Mouse (Mus musculus) 3T3-L1 (cell line): ENCODE measurements around the gene Plpp6.

Source experiments
- DNase-seq: peaks from one replicate; pipeline ENCODE4 v3.0.0-alpha.2; 2015; ENCODE audit warnings: low read depth, low spot score

Gene Plpp6

DNA sequence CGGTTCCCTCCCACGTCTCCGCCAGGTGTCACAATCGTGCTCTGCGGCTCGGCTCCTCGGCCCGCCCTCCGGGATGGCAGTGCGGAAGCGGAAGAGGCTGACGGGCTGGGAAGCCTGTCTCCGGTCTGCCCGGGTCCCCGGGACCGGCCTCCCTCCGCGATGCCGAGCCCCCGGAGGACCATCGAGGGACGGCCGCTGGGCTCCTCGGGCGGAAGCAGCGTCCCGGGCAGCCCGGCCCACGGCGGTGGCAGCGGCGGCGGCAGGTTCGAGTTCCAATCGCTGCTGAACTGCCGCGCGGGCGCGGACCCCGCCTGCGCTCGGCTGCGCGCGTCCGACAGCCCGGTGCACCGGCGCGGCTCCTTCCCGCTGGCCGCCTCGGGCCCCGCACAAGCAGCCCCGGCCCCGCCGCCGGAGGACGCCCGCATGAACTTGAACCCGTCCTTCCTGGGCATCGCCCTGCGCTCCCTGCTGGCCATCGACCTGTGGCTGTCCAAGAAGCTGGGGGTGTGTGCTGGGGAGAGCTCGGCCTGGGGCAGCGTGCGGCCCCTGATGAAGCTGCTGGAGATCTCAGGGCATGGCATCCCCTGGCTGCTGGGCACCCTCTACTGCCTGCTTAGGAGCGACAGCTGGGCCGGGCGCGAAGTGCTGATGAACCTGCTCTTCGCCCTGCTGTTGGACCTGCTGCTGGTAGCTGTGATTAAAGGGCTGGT, at the start of gene Plpp6:
Gene Plpp6, plus strand, starts transcription at position 112 of the 710 bp plus-strand sequence.
- DNase-seq, result peak; percentile 73

DNA sequence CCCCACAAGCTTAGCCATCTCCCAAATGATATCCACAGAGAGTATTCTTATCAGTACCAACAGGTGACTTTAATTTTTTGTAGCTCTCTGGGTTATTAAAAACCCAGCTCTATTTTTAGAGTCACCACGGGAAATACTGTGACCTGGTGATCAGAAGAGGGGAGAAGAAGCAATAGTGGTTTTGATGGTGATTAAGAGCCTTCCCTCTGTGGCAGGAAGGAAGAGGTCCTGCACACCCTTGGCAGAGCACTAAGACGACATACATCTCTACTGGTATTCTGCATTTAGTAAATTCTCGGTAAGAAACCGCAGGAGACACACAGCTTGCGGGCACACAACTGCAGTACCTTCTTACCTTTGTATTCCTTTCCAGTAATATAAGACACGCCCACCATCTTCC, 49.2 kb upstream of the Plpp6 start:
- no peak for DNase-seq

DNA sequence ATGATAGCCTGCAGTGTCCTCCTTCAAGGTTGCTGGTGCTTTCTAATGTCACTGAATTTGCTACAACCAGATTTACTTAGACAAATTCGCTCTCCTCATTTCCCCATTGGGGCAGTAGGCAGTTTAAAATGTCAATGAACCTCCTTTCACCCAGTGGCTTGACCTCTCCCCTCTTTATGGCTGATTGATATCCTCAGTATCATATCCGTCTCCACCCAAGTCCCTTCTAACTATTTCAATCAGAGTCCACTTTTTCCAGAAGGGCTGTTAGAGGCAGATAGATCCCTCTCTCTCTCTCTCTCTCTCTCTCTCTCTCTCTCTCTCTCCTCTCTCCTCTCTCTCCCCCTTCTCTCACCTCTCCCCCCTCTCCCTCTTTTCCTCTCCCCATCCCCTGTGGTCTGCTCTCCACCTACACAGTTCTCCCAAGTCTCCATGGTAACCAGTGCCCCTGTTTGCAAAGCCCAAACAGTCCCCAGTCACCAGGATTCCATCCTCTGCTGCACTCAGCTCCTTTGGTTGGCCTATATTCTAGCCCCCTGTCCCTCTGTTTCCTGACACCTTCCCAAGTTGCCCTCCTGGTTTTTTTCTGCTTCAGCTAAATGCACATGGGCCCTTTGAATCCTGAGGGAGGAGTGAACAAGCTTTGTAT, 48.0 kb upstream of the Plpp6 start:
- no peak for DNase-seq

DNA sequence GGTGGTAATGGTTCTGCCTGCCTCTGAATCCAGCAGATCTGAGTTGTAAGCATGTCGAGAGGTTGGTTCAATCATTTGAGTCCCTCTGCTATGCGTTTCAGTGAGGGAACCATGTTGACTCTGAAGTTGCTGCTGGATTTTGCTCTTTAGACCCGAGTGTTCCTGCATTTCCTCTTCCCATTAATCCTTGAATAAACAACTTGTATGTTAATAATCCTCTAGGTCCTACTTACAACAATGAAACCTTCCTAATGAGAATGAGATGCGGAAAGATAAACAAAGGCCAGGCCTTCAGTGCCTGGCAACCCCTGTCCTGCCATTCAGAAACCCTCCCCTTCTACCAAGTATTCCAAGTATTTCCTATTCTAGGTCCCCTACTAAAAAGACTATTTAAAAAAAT, 47.3 kb upstream of the Plpp6 start:
- no peak for DNase-seq

DNA sequence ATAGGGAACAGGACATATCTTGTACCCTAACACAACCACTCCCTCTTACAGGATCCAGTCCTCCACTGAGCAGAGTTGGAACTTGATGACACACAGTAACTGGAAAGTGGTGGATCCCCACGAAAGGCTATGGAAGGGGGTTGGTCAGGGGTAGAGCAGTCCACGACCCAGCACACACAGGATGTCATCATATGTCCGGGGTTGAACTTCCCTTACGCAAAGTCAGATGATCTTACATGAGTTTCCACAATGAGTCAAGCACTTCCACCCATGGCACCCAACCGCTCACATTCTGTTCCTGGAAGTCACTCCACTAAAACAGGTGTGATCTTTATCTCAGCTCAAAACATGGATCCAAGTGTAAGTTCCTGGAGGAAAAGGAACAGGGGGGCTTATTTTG, 45.9 kb upstream of the Plpp6 start:
- DNase-seq, result no peak

DNA sequence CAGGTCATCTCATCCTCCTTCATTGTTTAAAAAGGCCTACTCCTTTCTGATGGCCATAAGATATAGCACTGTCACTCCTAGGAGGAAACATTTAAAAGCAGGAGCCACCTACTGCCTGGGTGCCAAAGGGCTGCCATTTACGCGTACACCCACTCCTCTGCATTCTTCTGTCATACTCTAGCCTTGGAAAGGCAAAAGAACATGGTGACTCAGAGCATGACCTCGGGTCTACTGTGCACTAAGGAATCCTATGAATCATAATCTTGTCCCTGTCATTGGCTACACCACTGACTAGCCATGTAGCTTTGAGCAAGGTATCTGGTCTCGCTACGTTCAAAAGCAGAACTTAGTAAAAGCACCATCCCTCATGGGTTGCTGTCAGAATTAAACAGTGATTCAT, 37.4 kb upstream of the Plpp6 start:
- peak; percentile 65 for DNase-seq

DNA sequence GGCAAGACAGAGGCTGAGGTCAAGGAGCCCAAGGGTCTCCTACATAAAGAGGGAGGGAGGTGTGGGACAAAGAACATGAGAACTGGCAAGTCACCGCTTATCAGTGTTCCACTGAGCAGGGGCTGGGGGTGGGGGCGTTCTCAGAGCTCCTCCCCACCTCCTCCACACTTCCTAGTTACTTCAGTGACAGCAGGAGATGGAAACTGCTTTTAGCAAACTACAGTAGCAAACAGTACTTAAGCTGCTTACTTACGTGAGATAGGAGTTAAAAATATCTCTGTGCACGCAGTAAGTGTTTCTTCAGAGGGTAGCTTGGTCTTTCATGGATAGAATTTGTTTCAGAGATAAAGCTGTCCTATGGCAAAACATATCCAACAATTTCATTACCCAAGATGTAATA, 36.4 kb upstream of the Plpp6 start:
- DNase-seq, result no peak

DNA sequence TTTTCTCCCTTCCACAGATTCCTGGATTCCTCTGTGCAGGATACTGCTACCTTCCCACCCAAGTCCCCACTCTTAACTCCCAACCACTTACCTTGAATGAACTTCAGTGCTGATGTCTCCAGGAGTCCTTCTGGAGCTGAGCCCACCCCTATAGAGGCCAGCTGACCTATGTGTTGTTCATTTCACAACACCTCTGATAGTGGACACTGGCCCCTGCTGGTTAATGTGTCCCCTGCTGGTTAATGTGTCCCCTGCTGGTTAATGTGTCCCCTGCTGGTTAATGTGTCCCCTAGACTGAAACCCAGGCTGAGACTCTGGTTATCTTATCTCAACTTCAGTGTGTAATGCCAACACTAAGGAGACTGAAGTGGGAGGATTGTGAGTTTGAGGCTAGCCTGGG, 34.7 kb upstream of the Plpp6 start:
- DNase-seq, result no peak

DNA sequence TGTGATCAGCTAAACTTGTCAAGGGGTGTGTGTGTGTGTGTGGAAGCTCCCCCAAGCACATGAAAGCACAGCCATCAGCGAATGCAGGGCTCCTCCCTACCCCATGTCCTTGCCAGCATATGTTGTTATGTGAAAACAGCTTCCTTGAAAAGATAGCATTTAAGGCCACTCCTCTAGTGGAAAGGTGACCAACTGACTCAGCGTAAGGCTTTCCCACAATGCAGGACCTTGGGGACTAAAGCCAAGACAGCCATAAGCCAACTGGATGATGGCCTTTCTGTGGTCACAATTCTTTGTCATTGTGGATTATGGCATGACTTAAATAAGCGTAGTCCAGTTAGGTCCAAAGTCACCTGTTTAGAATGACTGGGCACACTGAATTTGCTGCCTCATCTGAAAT, 28.9 kb upstream of the Plpp6 start:
- no peak for DNase-seq

DNA sequence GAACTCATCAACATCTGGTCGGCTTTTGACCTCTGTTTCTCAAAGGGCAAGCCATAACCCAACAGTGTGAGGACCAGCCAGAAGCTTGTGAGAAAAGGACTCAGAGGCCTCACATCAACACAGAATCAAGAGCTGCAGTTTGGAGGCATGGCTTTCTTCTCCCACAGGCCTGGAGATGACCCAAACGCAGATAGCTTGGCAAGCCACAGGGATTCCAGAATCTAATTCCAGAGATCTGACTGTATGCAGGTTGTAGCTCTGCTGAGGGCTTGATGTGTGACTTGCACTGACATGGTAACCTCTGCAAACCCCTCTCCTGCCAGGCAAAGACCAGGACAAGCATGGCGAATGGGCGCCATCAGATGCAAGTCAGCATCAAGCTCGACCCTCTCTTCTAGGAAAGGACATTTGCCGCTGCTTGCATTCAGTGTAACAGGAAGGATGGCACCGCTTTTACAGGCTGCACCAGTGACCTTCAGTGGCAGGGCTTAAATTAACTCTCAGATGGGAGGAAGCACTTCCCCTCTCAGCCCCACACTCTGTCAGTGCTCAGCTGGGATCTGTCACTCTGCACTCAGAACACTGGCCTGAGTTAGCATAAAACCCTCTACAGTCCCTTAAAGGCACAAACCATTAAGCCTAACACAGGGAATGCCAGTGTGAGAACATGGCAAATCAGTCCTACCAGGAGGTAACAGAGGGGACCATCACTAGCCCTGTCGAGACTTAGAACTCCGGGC, 23.4 kb upstream of the Plpp6 start:
- DNase-seq, result peak; percentile 43

DNA sequence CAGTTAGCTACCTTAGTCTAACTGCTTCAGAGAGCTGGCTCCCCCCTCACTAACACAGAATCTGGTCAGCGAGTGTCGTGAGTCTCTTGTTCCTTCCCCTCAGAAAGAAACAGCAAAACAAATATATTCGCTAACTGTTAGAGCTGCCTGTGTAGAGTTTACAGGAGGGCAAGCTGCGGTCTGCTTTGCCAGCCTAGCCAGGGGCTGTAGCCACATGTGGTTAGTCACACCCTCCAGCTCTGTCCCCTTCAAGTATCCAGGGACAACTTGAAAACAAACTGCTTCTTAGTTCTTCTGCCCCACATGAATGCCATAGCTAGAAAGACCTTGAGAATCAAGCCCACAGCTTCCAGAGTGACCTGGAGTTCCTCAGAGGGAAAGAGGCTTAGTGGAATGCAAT, 22.5 kb upstream of the Plpp6 start:
- no peak for DNase-seq

DNA sequence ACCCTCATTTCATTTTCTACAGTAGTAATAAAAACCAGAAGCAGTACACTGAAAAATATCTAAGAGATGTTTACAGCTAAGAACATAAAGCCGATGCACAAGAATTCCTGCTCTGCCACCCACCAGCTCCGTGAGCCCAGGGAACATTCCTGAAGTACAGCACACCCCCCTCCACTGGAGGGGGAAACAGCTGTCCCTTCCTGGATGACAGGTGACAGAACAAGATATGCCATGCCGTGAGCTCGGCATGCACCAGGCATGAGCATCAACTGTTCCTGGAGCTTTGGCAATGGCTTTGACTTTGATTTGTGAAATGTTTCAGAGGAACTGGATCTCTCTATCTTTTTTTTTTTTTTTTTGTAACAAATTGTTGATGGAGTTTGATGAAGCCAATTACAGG, 17.0 kb upstream of the Plpp6 start:
- DNase-seq, result no peak

DNA sequence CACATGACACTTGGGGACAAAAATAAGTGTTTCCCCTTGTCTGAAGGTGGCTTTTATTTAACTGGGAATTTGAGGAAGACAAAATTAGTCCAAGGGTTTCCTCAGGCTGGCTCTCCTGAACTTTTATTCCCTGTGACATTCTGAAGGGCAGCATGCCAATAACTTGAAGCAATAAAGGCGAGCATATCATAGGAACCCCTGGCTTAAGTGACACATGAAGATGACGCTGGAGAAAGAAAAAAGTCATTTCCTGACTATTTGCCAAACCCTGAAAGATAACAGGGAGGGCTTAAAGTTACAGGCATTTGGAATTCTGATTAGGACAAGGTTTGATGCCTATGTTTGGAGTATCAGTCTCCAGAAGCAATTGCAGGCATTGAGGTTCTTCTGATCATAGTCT, 16.4 kb upstream of the Plpp6 start:
- DNase-seq, result no peak

DNA sequence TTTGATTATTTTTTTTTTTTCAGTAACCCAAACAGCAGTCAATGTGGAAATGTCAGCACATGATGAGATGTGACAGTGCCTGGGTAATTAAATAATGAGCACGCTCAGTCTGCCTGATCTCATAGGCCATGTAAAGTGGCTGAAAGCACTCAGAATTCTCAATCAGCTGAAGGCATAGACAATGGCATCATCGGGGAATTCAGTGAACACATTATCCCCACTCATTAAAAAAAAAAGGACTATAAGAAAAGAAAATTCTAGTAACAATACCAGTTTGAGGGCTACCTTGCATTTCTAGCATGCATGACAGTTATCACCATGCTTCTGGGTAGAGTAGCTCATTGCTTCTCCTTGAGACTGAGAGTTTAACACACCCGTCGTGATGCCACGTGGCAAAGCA, 12.5 kb upstream of the Plpp6 start:
- DNase-seq, result no peak

DNA sequence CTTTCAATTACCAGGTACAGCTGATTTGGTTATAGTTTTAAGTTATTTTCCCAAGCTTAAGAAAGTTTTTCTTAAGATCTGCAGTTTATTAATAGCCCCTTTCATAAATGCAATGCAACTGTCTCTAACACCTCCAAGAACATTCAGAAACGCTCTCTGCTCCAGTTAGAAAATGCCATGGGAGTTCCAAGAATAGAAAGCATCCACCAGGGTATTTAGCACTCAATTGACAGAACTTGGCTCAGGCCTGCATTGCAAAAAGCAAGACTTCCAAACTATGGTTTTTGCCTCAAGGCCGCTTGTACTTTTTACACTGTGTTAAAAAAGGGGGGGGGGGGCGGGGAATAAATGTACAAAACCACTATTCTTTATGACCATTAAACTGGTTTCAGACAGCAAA, 640 bp upstream of the Plpp6 start:
- peak; percentile 25 for DNase-seq

DNA sequence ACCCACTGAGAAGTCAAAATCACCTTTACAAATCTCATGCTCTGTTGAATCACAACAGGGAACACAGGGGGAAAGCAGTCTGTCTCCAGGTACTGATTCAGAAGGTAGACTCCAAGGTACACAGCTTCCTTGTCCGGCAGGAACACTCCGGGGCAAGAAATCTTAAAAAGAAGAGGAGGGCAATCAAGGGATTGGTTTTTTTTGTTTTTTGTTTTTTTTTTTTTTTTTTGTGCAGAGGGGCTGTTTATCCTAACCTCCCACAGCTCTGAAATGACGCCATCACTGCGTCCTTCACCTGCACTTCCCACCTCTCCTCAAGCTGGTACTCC, 276 bp upstream of the Plpp6 start:
- no peak for DNase-seq

DNA sequence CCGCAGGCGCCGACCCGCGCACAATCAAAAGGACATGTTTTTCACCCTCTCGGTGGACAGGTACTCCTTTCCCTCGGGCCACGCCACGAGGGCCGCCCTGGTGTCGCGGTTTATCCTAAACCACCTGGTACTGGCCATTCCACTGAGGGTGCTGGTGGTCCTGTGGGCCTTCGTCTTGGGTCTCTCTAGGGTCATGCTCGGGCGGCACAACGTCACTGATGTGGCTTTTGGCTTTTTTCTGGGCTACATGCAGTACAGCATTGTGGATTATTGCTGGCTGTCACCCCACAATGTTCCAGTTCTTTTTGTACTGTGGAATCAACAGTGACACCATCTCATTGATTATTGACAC, 775 bp downstream of the Plpp6 start:
- DNase-seq, result no peak

DNA sequence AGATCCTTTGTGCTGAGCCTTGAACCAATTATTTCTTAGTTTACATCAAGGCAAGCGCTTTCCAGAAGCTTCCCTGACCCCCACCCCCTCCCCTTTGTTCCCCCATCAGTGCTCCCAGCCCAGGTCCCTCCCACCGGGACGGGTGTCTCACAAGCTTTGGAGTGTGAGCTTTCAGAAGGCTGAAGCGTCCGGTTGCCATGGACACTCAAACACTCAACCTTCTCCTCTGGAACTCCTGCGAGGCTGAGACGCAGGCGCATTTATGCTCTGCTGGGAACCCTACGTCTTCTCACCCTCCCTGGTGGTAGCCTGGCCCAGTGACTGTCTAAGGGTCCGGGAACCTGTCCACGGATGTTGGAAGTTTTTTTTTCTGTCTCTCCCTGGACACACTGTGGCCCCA, 3.9 kb downstream of the Plpp6 start, which contains the start of gene 4430402I18Rik:
Gene 4430402I18Rik, minus strand, starts transcription at position 149 of the 400 bp plus-strand sequence.
- no peak for DNase-seq

DNA sequence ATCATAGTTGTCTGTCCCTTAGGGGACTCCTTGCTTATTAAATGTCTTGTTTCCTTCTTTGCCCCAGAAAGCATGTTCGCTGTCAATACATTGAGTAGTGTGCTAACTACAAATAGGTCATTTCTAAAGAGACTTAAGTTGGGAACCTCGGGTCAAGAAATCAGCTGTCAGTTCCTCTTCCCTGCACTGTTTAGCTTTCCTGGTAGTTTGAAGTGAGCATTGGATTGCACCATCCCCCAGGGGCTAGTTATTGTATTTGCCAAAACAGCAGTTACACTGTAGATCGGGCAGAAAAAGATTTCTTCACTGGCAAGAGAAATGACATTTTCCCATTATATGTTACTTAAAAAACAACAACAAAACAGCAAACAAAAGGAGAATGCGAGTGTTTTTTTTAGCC, 4.4 kb downstream of the Plpp6 start:
- no peak for DNase-seq

DNA sequence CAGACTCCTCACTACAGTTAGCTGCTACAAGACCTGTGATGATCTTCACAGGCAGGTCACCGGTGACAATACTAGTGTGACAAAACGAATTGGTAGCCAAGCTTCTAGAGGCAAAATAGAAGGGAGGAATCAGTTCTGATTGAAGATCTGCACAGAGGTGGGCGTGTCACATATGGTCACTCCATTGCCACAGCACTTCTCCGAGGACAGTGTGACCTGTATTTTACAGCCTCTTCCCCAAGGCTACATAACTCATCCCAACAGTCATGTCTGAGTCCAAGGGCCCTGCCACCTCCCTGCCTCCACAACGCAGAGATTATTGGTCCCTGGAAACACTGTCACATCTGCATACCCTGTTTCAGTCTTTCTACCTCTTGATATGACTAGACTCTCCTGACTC, 5.5 kb downstream of the Plpp6 start:
- no peak for DNase-seq

DNA sequence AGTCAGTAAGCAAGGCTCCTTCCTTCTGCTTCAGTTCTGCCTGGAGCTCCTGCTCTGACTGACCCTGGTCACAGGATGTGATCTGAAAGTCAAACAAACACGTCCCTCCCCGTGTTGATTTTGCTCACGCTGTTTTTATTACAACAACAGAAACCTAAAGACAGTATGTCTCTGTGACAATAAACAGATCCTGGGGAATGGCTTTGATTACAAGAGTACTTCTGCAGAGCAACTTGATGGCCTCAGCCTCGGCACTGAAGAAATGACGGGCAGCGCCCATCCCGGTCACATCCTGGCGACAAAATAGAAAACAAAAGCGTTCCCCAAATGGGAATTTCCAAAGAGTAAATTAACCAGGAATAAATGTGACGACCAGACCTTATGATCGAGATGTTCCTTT, 6.5 kb downstream of the Plpp6 start:
- no peak for DNase-seq

DNA sequence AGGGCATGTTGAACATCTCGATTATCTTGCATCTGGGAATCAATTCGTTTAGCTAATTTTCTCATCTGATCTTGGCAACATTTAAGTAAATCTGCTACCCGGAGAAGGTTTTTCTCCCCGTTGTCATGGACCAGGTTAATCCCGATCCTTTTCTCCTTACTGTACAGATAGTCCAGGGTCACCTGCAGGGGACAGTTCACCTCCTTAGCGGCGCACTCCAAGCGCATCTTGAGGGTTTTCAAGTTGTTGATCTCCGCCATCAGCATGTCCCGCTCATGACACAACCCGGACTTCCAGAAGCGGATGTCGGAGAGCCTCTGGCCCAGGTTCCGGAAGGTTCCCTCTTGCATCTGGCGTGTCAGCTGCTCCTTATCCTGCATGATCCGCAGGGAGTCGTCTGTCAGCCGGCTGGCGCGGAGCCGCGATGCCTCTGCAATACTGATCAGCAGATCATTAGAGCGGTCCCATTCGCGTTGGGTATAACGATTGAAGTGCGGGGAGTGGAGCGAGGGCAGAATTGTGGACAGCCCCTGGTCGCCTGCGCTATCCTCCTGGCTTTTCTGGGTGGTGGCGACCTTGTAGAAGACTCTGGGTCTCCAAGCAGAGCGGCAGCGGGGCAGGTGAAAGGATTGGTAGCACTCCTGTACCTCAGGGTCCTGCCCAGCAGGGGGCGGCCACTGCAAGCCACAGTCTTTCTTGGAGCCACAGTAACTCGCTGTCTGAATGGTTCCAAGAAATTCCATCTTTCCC, 11.3 kb downstream of the Plpp6 start:
- peak; percentile 70 for DNase-seq
